Mouse (Mus musculus) CH12.LX (cell line): ENCODE data around the gene Grip1. TPM values are rescaled to one million over a fixed set of nuclear protein-coding genes. Genes with fewer than 3 reads are reported as not detected.

Experiments used
- DNase-seq: peaks from one replicate; pipeline ENCODE4 v3.0.0-alpha.2; 2013; ENCODE audit errors: extremely low read depth
- H3K27ac ChIP-seq: 2 replicates; pipeline ENCODE4 v1.5.1; 2012; ENCODE audit warnings: low read depth, mild to moderate bottlenecking, control low read depth, moderate library complexity; ENCODE audit not compliant: insufficient read depth
- H3K27me3 ChIP-seq: replicated peaks from 2 replicates; pipeline ENCODE3; 2012; ENCODE audit warnings: inconsistent platforms
- H3K36me3 ChIP-seq, 2 experiments: replicated peaks in 1 of 2; 2 replicates each; pipeline versions ENCODE3 to v1.6.1; 2012; ENCODE audit warnings: inconsistent platforms in 1 of 2, low read length in 1 of 2, mild to moderate bottlenecking in 1 of 2, mixed read lengths in 1 of 2, moderate library complexity in 1 of 2; ENCODE audit not compliant: control insufficient read depth in 1 of 2, insufficient read depth in 1 of 2
- H3K4me1 ChIP-seq, 2 experiments: 2 replicates each; pipeline ENCODE4 v1.6.1; 2012; ENCODE audit warnings: inconsistent platforms in 1 of 2, moderate library complexity in 1 of 2; ENCODE audit not compliant: insufficient read depth in 2 of 2, control insufficient read depth in 1 of 2
- H3K4me2 ChIP-seq: 2 replicates; pipeline ENCODE4 v1.6.1; 2012; ENCODE audit warnings: low read depth, mild to moderate bottlenecking, control low read depth; ENCODE audit not compliant: poor library complexity, insufficient read depth, severe bottlenecking
- H3K4me3 ChIP-seq, 3 experiments: fragments of 150-350 bp in 1 of 3; sonication (generic) in 1 of 3; replicated peaks in 1 of 3; 2 replicates each; pipeline versions ENCODE3 to v1.5.1; 2011 to 2012; ENCODE audit warnings: low read depth in 2 of 3, low read length in 2 of 3, mild to moderate bottlenecking in 2 of 3, moderate library complexity in 2 of 3, control low read depth in 1 of 3, improper control_type of control experiment in 1 of 3, inconsistent platforms in 1 of 3, mixed read lengths in 1 of 3; ENCODE audit not compliant: poor library complexity in 1 of 3
- H3K79me2 ChIP-seq: replicated peaks from 2 replicates; pipeline ENCODE4 v1.6.1; 2012; ENCODE audit warnings: mild to moderate bottlenecking, moderate library complexity; ENCODE audit not compliant: control insufficient read depth, poor library complexity, insufficient read depth, severe bottlenecking; ENCODE audit errors: extremely low read depth
- H3K9ac ChIP-seq: 2 replicates; pipeline ENCODE4 v1.6.1; 2012; ENCODE audit warnings: low read depth, mild to moderate bottlenecking, control low read depth, moderate library complexity; ENCODE audit not compliant: insufficient read depth
- H3K9me3 ChIP-seq: replicated peaks from 2 replicates; pipeline ENCODE3; 2012; ENCODE audit warnings: low read length, inconsistent platforms, mixed read lengths
- BHLHE40 ChIP-seq: IDR thresholded peaks from 2 replicates; pipeline ENCODE4 v1.6.1; 2011; ENCODE audit warnings: mild to moderate bottlenecking, low read depth, low read length, improper control_type of control experiment
- CHD1 ChIP-seq: IDR thresholded peaks from 2 replicates; pipeline ENCODE4 v1.6.1; 2012; ENCODE audit warnings: low read depth, low read length, improper control_type of control experiment, inconsistent platforms
- CHD2 ChIP-seq: IDR thresholded peaks from 2 replicates; pipeline ENCODE4 v1.6.1; 2011; ENCODE audit warnings: low read length, improper control_type of control experiment
- CTCF ChIP-seq, 2 experiments: IDR thresholded peaks in 1 of 2; conservative IDR thresholded peaks in 1 of 2; 2 replicates each; pipeline ENCODE4 v1.5.1; 2011 to 2012; ENCODE audit warnings: low read depth in 2 of 2, low read length in 2 of 2, improper control_type of control experiment in 1 of 2, inconsistent platforms in 1 of 2, mild to moderate bottlenecking in 1 of 2, moderate library complexity in 1 of 2
- E2F4 ChIP-seq: IDR thresholded peaks from 2 replicates; pipeline ENCODE4 v1.6.1; 2011; ENCODE audit warnings: low read depth, low read length, improper control_type of control experiment; ENCODE audit not compliant: insufficient replicate concordance
- EP300 ChIP-seq: IDR thresholded peaks from 2 replicates; pipeline ENCODE4 v1.6.1; 2011; ENCODE audit warnings: low read length, improper control_type of control experiment
- ETS1 ChIP-seq: conservative IDR thresholded peaks from 2 replicates; pipeline ENCODE4 v1.6.1; 2012; ENCODE audit warnings: low read depth, mild to moderate bottlenecking, inconsistent platforms, low read length, improper control_type of control experiment, moderate library complexity
- GABPA ChIP-seq: IDR thresholded peaks from 2 replicates; pipeline ENCODE4 v1.6.1; 2012; ENCODE audit warnings: low read depth, low read length, improper control_type of control experiment, inconsistent platforms; ENCODE audit not compliant: insufficient replicate concordance
- HCFC1 ChIP-seq: IDR thresholded peaks from 2 replicates; pipeline ENCODE4 v1.6.1; 2012; ENCODE audit warnings: low read depth, mild to moderate bottlenecking, inconsistent platforms, low read length, improper control_type of control experiment
- IRF4 ChIP-seq: IDR thresholded peaks from 2 replicates; pipeline ENCODE4 v1.6.1; 2014; ENCODE audit warnings: low read depth, mild to moderate bottlenecking, inconsistent platforms, low read length, improper control_type of control experiment
- JUN ChIP-seq: IDR thresholded peaks from 2 replicates; pipeline ENCODE4 v1.6.1; 2011; ENCODE audit warnings: low read depth, mild to moderate bottlenecking, low read length, improper control_type of control experiment, moderate library complexity; ENCODE audit not compliant: insufficient read depth
- KAT2A ChIP-seq: IDR thresholded peaks from 2 replicates; pipeline ENCODE4 v1.6.1; 2012; ENCODE audit warnings: low read length, improper control_type of control experiment, inconsistent platforms; ENCODE audit not compliant: insufficient replicate concordance
- MAFK ChIP-seq: IDR thresholded peaks from 2 replicates; pipeline ENCODE4 v1.6.1; 2011; ENCODE audit warnings: low read length, improper control_type of control experiment; ENCODE audit not compliant: insufficient replicate concordance
- MAX ChIP-seq: IDR thresholded peaks from 2 replicates; pipeline ENCODE4 v1.6.1; 2011; ENCODE audit warnings: low read length, improper control_type of control experiment
- MAZ ChIP-seq: IDR thresholded peaks from 2 replicates; pipeline ENCODE4 v1.6.1; 2012; ENCODE audit warnings: low read depth, mild to moderate bottlenecking, inconsistent platforms, low read length, improper control_type of control experiment, moderate library complexity
- MEF2A ChIP-seq: IDR thresholded peaks from 2 replicates; pipeline ENCODE4 v1.6.1; 2014; ENCODE audit warnings: low read depth, mild to moderate bottlenecking, inconsistent platforms, low read length, improper control_type of control experiment, borderline replicate concordance
- MXI1 ChIP-seq: IDR thresholded peaks from 2 replicates; pipeline ENCODE4 v1.6.1; 2011; ENCODE audit warnings: mild to moderate bottlenecking, low read depth, low read length, improper control_type of control experiment
- MYC ChIP-seq: IDR thresholded peaks from 2 replicates; pipeline ENCODE4 v1.6.1; 2011; ENCODE audit warnings: low read depth, mild to moderate bottlenecking, improper control_type of control experiment, low read length
- PAX5 ChIP-seq: IDR thresholded peaks from 2 replicates; pipeline ENCODE4 v1.6.1; 2012; ENCODE audit warnings: low read length, inconsistent platforms, mixed read lengths
- POLR2A ChIP-seq: IDR thresholded peaks from 2 replicates; pipeline ENCODE4 v1.6.1; 2011; ENCODE audit warnings: low read depth, mild to moderate bottlenecking, improper control_type of control experiment, low read length
- POLR2AphosphoS2 ChIP-seq: IDR thresholded peaks from 2 replicates; pipeline ENCODE4 v1.6.1; 2011; ENCODE audit warnings: low read depth, low read length, improper control_type of control experiment
- RAD21 ChIP-seq: IDR thresholded peaks from 2 replicates; pipeline ENCODE4 v1.6.1; 2011; ENCODE audit warnings: low read depth, mild to moderate bottlenecking, low read length, improper control_type of control experiment, moderate library complexity
- RCOR1 ChIP-seq: conservative IDR thresholded peaks from 2 replicates; pipeline ENCODE4 v1.6.1; 2012; ENCODE audit warnings: low read depth, mild to moderate bottlenecking, inconsistent platforms, low read length, improper control_type of control experiment
- SIN3A ChIP-seq: IDR thresholded peaks from 2 replicates; pipeline ENCODE4 v1.6.1; 2012; ENCODE audit warnings: low read length, improper control_type of control experiment, inconsistent platforms
- TCF12 ChIP-seq: IDR thresholded peaks from 2 replicates; pipeline ENCODE4 v1.6.1; 2014; ENCODE audit warnings: low read depth, mild to moderate bottlenecking, inconsistent platforms, low read length, improper control_type of control experiment
- UBTF ChIP-seq: IDR thresholded peaks from 2 replicates; pipeline ENCODE4 v1.6.1; 2012; ENCODE audit warnings: low read depth, mild to moderate bottlenecking, inconsistent platforms, low read length, improper control_type of control experiment, moderate library complexity
- USF1 ChIP-seq: IDR thresholded peaks from 2 replicates; pipeline ENCODE4 v1.6.1; 2014; ENCODE audit warnings: low read depth, mild to moderate bottlenecking, inconsistent platforms, low read length, improper control_type of control experiment
- USF2 ChIP-seq: conservative IDR thresholded peaks from 2 replicates; pipeline ENCODE4 v1.6.1; 2011; ENCODE audit warnings: low read depth, low read length, improper control_type of control experiment
- ZC3H11A ChIP-seq: IDR thresholded peaks from 2 replicates; pipeline ENCODE4 v1.6.1; 2012; ENCODE audit warnings: low read depth, mild to moderate bottlenecking, inconsistent platforms, low read length, improper control_type of control experiment
- ZKSCAN1 ChIP-seq: IDR thresholded peaks from 2 replicates; pipeline ENCODE4 v1.6.1; 2012; ENCODE audit warnings: low read depth, inconsistent platforms, low read length, improper control_type of control experiment, borderline replicate concordance
- ZNF384 ChIP-seq: IDR thresholded peaks from 2 replicates; pipeline ENCODE4 v1.6.1; 2012; ENCODE audit warnings: low read depth, low read length, improper control_type of control experiment, inconsistent platforms
- dilution Hi-C: fragments of 300-500 bp; cut with MboI; formaldehyde crosslinking; loops from 2 replicates; pipeline ENCODE4 v1.14.3; 2020; ENCODE audit warnings: low sequenced_read_pairs; ENCODE audit not compliant: extremely low pct_unique_long_range_greater_than_20kb, extremely low pct_ligation_motif_present
- in situ Hi-C: fragments of 300-500 bp; cut with MboI; formaldehyde crosslinking; loops from 3 replicates; pipeline ENCODE4 v1.14.3; 2019; ENCODE audit warnings: low sequenced_read_pairs, low pct_ligation_motif_present, low pct_unique_long_range_greater_than_20kb, mixed read lengths
- polyA plus RNA-seq: library from polyadenylated mRNA; unstranded; fragments of >175 nt; gene quantifications from 2 replicates; pipeline ENCODE4 v1.2.1, GENCODE M21; 2012; ENCODE audit warnings: low read depth; ENCODE audit not compliant: insufficient read length
- total RNA-seq, 2 experiments: library from RNA; depleted of rRNA; stranded (reverse); fragments of 300-350 nt in 1 of 2; fragments of >200 nt in 1 of 2; gene quantifications; 2 replicates each; pipeline ENCODE4 v1.2.3; 2012 to 2014

Grip1 gene
- total and polyA plus RNA-seq, 3 experiments, result 0.09 to 0.33 (median 0.13) TPM

GRCm38 (mm10) chr10:119819102-119819681 lies 365.6 kb downstream of the Grip1 start:
- dilution Hi-C loops, result no loop called here
- H3K9ac ChIP-seq, result peak overlapping the region; percentile 22; the same call in 1 of the 2 replicates
- no peak for TF ChIP-seq IRF4
- TF ChIP-seq BHLHE40, result no peak
- no peak for TF ChIP-seq USF2
- no peak for TF ChIP-seq ZC3H11A
- 0 out of 2 replicates have a peak, but pooled peaks have one; percentile 7 for TF ChIP-seq SIN3A
- TF ChIP-seq PAX5, result no peak
- TF ChIP-seq USF1, result no peak
- TF ChIP-seq CHD1, result no peak
- no peak for TF ChIP-seq E2F4
- TF ChIP-seq, all 38 proteins: peak for 1
- Histone ChIP-seq H3K4me1 (peaks cover 18 to 34% of the 10 kb centered on the region in 2 experiments), H3K27ac (peak overlapping the region; percentile 16; the same call in 1 of the 2 replicates), H3K27me3 (no peaks in the 10 kb centered on the region), H3K4me3 (peak overlapping the region; percentile 20 to 40 (median 37)), H3K36me3 (no peaks in the 10 kb centered on the region), H3K4me2 (peak overlapping the region; percentile 96), H3K9me3 (no peaks in the 10 kb centered on the region), H3K79me2 (no peaks in the 10 kb centered on the region)
- in situ Hi-C loops, result no loop called here
- no peak for DNase-seq

GRCm38 (mm10) chr10:119819740-119820139 lies 366.1 kb downstream of the Grip1 start:
- Histone ChIP-seq H3K27ac (peak overlapping the region; percentile 16; the same call in 1 of the 2 replicates), H3K4me2 (peak overlapping the region; percentile 96), H3K4me3 (peak overlapping the region; percentile 20 to 40 (median 37)), H3K9ac (peak overlapping the region; percentile 22), H3K36me3 (no peaks in the 10 kb centered on the region), H3K27me3 (no peaks in the 10 kb centered on the region), H3K9me3 (no peaks in the 10 kb centered on the region), H3K79me2 (no peaks in the 10 kb centered on the region), H3K4me1 (peaks cover 18 to 39% of the 10 kb centered on the region in 2 experiments)
- in situ Hi-C loops, result no loop called here
- dilution Hi-C loops, result no loop called here
- DNase-seq, result peak; percentile 76
- TF ChIP-seq TCF12 (peak; percentile 84), ETS1 (peak; percentile 84), ZNF384 (peak; percentile 93), CHD2 (no peak), MAZ (peak; percentile 60; the same call in 1 of the 2 replicates), KAT2A (no peak), MAFK (0 out of 2 replicates have a peak, but pooled peaks have one; percentile 43), JUN (peak; percentile 35; the same call in 1 of the 2 replicates), HCFC1 (0 out of 2 replicates have a peak, but pooled peaks have one; percentile 8), ZKSCAN1 (no peak), GABPA (no peak), RAD21 (no peak), POLR2A (no peak), POLR2AphosphoS2 (no peak), MAX (peak; percentile 36; the same call in 1 of the 2 replicates), RCOR1 (no peak; the same call in 1 of the 2 replicates), BHLHE40 (peak; percentile 88), MEF2A (peak; percentile 79; the same call in 1 of the 2 replicates), PAX5 (no peak), CTCF (conservative IDR thresholded peaks at IDR 0.05 in 1 of 2, IDR thresholded peaks at IDR 0.05 in 1 of 2; ENCODE audit: low read depth in 2 of 2, low read length in 2 of 2) (no peak), EP300 (peak; percentile 67), IRF4 (peak; percentile 39; the same call in 1 of the 2 replicates), MXI1 (peak; percentile 55; the same call in 1 of the 2 replicates), UBTF (no peak), MYC (no peak)
